Mouse (Mus musculus): ENCODE measurements around the gene Arhgap27.

- TF ChIP-seq ZMIZ1 (IDR thresholded peaks at IDR 0.05; ENCODE audit: low read depth, low read length) (no peak), MAX (IDR thresholded peaks at IDR 0.05; ENCODE audit: low read length) (peak; percentile 61), UBTF (IDR thresholded peaks at IDR 0.05; ENCODE audit: low read depth, low read length) (0 out of 2 replicates have a peak, but pooled peaks have one; percentile 28), E2F4 (IDR thresholded peaks at IDR 0.05; ENCODE audit: insufficient replicate concordance, low read depth, low read length) (no peak), CTCF (conservative IDR thresholded peaks at IDR 0.05 in 1 of 2, IDR thresholded peaks at IDR 0.05 in 1 of 2; ENCODE audit: low read depth in 2 of 2, low read length in 2 of 2) (peak; percentile 98 to 100), POLR2A (IDR thresholded peaks at IDR 0.05; ENCODE audit: low read depth, low read length) (no peak), ZNF384 (IDR thresholded peaks at IDR 0.05; ENCODE audit: low read depth, low read length) (peak; percentile 34; the same call in 1 of the 2 replicates), EP300 (IDR thresholded peaks at IDR 0.05; ENCODE audit: low read length) (0 out of 2 replicates have a peak, but pooled peaks have one; percentile 22), KAT2A (IDR thresholded peaks at IDR 0.05; ENCODE audit: insufficient replicate concordance, low read length) (no peak), SIN3A (IDR thresholded peaks at IDR 0.05; ENCODE audit: low read length) (peak; percentile 76), POLR2AphosphoS2 (IDR thresholded peaks at IDR 0.05; ENCODE audit: low read depth, low read length) (no peak), MAZ (IDR thresholded peaks at IDR 0.05; ENCODE audit: low read depth, low read length) (peak; percentile 83; the same call in 1 of the 2 replicates), JUN (IDR thresholded peaks at IDR 0.05; ENCODE audit: insufficient read depth, low read depth, low read length) (no peak), USF1 (IDR thresholded peaks at IDR 0.05; ENCODE audit: low read depth, low read length) (no peak)
Measured at GRCm38 (mm10) chr11:103332186-103332889, 31.2 kb downstream of the Arhgap27 start.
